Mouse (Mus musculus): ENCODE results near the gene Dnmbp. TPM values are rescaled to one million over a fixed set of nuclear protein-coding genes. Genes with fewer than 3 reads are reported as not detected.

Dnmbp gene
- polyA plus RNA-seq, 1 experiment, result 8.9 TPM

DNA sequence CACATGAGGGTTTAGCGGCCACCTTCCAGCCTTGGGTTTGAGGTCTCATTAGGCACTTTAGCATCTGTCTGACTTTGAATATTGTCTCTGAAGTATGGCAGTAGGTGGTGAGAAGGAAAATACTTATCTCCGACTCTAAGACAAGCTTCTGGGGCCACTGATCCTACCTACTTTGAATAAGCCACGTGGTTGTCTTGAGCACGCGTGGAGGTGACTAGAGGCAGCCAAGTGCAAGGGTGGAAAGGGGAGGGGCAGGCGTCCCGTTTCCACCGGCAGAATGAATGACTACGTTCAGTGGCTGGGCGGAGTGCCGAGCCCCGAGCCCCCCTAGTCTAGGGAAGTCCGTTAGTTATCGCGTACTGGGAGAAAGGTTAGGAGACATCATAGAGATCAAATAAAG, 92.9 kb downstream of the Dnmbp start:
- TF ChIP-seq CTCF (IDR thresholded peaks at IDR 0.05; ENCODE audit: extremely low read depth, insufficient read depth, insufficient read length, insufficient replicate concordance) (no peak), POLR2A (IDR thresholded peaks at IDR 0.05; ENCODE audit: low read depth, low read length) (no peak)
- no peaks in the 10 kb centered on the region for H3K4me1 ChIP-seq (ENCODE audit: control insufficient read depth, insufficient read depth, insufficient read length)
- no peaks in the 10 kb centered on the region for H3K27me3 ChIP-seq (ENCODE audit: control insufficient read depth, insufficient read depth, low read length)
- WGBS, result 94% methylated on average over 15 of the region's 15 CpGs
- no peak for DNase-seq (ENCODE audit: low read depth in 1 of 2, low spot score in 2 of 2)
- peaks cover 12% of the 10 kb centered on the region for H3K36me3 ChIP-seq (ENCODE audit: control insufficient read depth, insufficient read depth, low read length)
- no peak overlapping the region for H3K4me3 ChIP-seq (ENCODE audit: extremely low read depth, insufficient read depth, insufficient read length)
- no peak overlapping the region for H3K27ac ChIP-seq (ENCODE audit: insufficient read depth, low read length)

GRCm38 (mm10) chr19:43845331-43845908, 94.6 kb downstream of the Dnmbp start:
- Histone ChIP-seq H3K27ac (ENCODE audit: insufficient read depth, low read length) (no peak overlapping the region), H3K27me3 (ENCODE audit: control insufficient read depth, insufficient read depth, low read length) (no peaks in the 10 kb centered on the region), H3K4me1 (ENCODE audit: control insufficient read depth, insufficient read depth, insufficient read length) (no peaks in the 10 kb centered on the region), H3K36me3 (ENCODE audit: control insufficient read depth, insufficient read depth, low read length) (peaks cover 12% of the 10 kb centered on the region), H3K4me3 (ENCODE audit: extremely low read depth, insufficient read depth, insufficient read length) (no peak overlapping the region)
- WGBS, result 76% methylated on average over 7 of the region's 7 CpGs
- DNase-seq (ENCODE audit: low read depth in 1 of 2, low spot score in 2 of 2), result no peak
- no peak for TF ChIP-seq CTCF (IDR thresholded peaks at IDR 0.05; ENCODE audit: extremely low read depth, insufficient read depth, insufficient read length, insufficient replicate concordance)
- TF ChIP-seq POLR2A (IDR thresholded peaks at IDR 0.05; ENCODE audit: low read depth, low read length), result no peak

DNA sequence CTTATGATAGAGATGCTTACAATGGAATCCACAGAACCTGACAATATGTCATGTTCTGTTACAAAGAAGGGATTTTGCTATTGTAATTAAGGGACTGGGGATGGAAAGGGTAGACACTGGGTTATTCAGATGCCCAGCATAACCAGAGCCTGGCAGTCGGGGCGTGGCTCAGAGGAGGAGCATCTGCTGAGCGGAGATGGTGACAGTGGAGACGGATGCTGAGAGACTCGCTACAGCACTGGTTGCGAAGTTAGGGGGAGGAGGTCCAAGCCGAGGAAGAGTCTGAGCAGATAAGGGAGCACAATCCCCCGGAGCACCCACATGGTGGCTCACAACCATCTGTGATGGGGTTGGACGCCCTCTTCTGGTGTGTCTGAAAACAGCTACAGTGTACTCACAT, 96.8 kb downstream of the Dnmbp start:
- H3K36me3 ChIP-seq (ENCODE audit: control insufficient read depth, insufficient read depth, low read length), result peaks cover 7% of the 10 kb centered on the region
- no peak overlapping the region for H3K27ac ChIP-seq (ENCODE audit: insufficient read depth, low read length)
- no peaks in the 10 kb centered on the region for H3K4me1 ChIP-seq (ENCODE audit: control insufficient read depth, insufficient read depth, insufficient read length)
- WGBS, result 88% methylated on average over 9 of the region's 9 CpGs
- no peaks in the 10 kb centered on the region for H3K27me3 ChIP-seq (ENCODE audit: control insufficient read depth, insufficient read depth, low read length)
- TF ChIP-seq CTCF (IDR thresholded peaks at IDR 0.05; ENCODE audit: extremely low read depth, insufficient read depth, insufficient read length, insufficient replicate concordance), result no peak
- no peak for TF ChIP-seq POLR2A (IDR thresholded peaks at IDR 0.05; ENCODE audit: low read depth, low read length)
- no peak overlapping the region for H3K4me3 ChIP-seq (ENCODE audit: extremely low read depth, insufficient read depth, insufficient read length)
- DNase-seq (ENCODE audit: low read depth in 1 of 2, low spot score in 2 of 2), result no peak

- Histone ChIP-seq H3K27me3 (ENCODE audit: control insufficient read depth, insufficient read depth, low read length) (no peaks in the 10 kb centered on the region), H3K27ac (ENCODE audit: insufficient read depth, low read length) (no peak overlapping the region), H3K4me1 (ENCODE audit: control insufficient read depth, insufficient read depth, insufficient read length) (no peaks in the 10 kb centered on the region), H3K36me3 (ENCODE audit: control insufficient read depth, insufficient read depth, low read length) (no peaks in the 10 kb centered on the region), H3K4me3 (ENCODE audit: extremely low read depth, insufficient read depth, insufficient read length) (no peak overlapping the region)
- peak; percentile 34 to 55 for DNase-seq (ENCODE audit: low read depth in 1 of 2, low spot score in 2 of 2)
- TF ChIP-seq POLR2A (IDR thresholded peaks at IDR 0.05; ENCODE audit: low read depth, low read length), result no peak
- TF ChIP-seq CTCF (IDR thresholded peaks at IDR 0.05; ENCODE audit: extremely low read depth, insufficient read depth, insufficient read length, insufficient replicate concordance), result peak; percentile 81; the same call in 1 of the 2 replicates
- 33% methylated on average over 21 of the region's 21 CpGs for WGBS
Observed at GRCm38 (mm10) chr19:43832425-43833069, 107.4 kb downstream of the Dnmbp start.

GRCm38 (mm10) chr19:43826855-43827254, 113.1 kb downstream of the Dnmbp start:
- Histone ChIP-seq H3K27me3 (ENCODE audit: control insufficient read depth, insufficient read depth, low read length) (no peaks in the 10 kb centered on the region), H3K27ac (ENCODE audit: insufficient read depth, low read length) (no peak overlapping the region), H3K4me3 (ENCODE audit: extremely low read depth, insufficient read depth, insufficient read length) (no peak overlapping the region), H3K4me1 (ENCODE audit: control insufficient read depth, insufficient read depth, insufficient read length) (no peaks in the 10 kb centered on the region), H3K36me3 (ENCODE audit: control insufficient read depth, insufficient read depth, low read length) (no peaks in the 10 kb centered on the region)
- no peak for TF ChIP-seq POLR2A (IDR thresholded peaks at IDR 0.05; ENCODE audit: low read depth, low read length)
- TF ChIP-seq CTCF (IDR thresholded peaks at IDR 0.05; ENCODE audit: extremely low read depth, insufficient read depth, insufficient read length, insufficient replicate concordance), result no peak
- no peak for DNase-seq (ENCODE audit: low read depth in 1 of 2, low spot score in 2 of 2)
- 79% methylated on average over 8 of the region's 8 CpGs for WGBS

- TF ChIP-seq CTCF (IDR thresholded peaks at IDR 0.05; ENCODE audit: extremely low read depth, insufficient read depth, insufficient read length, insufficient replicate concordance) (no peak), POLR2A (IDR thresholded peaks at IDR 0.05; ENCODE audit: low read depth, low read length) (no peak)
- no peak overlapping the region for H3K27ac ChIP-seq (ENCODE audit: insufficient read depth, low read length)
- no peak for DNase-seq (ENCODE audit: low read depth in 1 of 2, low spot score in 2 of 2)
- no peaks in the 10 kb centered on the region for H3K36me3 ChIP-seq (ENCODE audit: control insufficient read depth, insufficient read depth, low read length)
- H3K27me3 ChIP-seq (ENCODE audit: control insufficient read depth, insufficient read depth, low read length), result 0 out of 2 replicates have a peak, but pooled peaks cover 2% of the 10 kb centered on the region
- H3K4me1 ChIP-seq (ENCODE audit: control insufficient read depth, insufficient read depth, insufficient read length), result no peaks in the 10 kb centered on the region
- WGBS, result 51% methylated on average over 14 of the region's 14 CpGs
- H3K4me3 ChIP-seq (ENCODE audit: extremely low read depth, insufficient read depth, insufficient read length), result peak overlapping the region; percentile 30
Observed at GRCm38 (mm10) chr19:43815661-43816414, 124.2 kb downstream of the Dnmbp start.

All from spleen, adult 2 months (tissue).